Mouse (Mus musculus) thymus, adult 2 months (tissue): ENCODE measurements at regions not wholly inside any gene's neighbourhood (a gene's known extent, or its start where the extent isn't known, plus 50 kb on each side); places are given as distances from the start of the nearest gene placed in this dataset.

ENCODE experiments used
- CTCF ChIP-seq: fragments of 200-500 bp; IDR thresholded peaks from 2 replicates; pipeline ENCODE4 v1.5.1; 2012; ENCODE audit warnings: mild to moderate bottlenecking, control low read depth, low read length, moderate library complexity, borderline replicate concordance; ENCODE audit not compliant: control insufficient read depth, poor library complexity, insufficient read depth; ENCODE audit errors: extremely low read depth
- POLR2A ChIP-seq: fragments of 200-500 bp; IDR thresholded peaks from 2 replicates; pipeline ENCODE4 v1.6.1; 2012; ENCODE audit warnings: mild to moderate bottlenecking, low read length, control low read depth, moderate library complexity; ENCODE audit not compliant: control insufficient read depth, poor library complexity, insufficient read depth; ENCODE audit errors: extremely low read depth

DNA sequence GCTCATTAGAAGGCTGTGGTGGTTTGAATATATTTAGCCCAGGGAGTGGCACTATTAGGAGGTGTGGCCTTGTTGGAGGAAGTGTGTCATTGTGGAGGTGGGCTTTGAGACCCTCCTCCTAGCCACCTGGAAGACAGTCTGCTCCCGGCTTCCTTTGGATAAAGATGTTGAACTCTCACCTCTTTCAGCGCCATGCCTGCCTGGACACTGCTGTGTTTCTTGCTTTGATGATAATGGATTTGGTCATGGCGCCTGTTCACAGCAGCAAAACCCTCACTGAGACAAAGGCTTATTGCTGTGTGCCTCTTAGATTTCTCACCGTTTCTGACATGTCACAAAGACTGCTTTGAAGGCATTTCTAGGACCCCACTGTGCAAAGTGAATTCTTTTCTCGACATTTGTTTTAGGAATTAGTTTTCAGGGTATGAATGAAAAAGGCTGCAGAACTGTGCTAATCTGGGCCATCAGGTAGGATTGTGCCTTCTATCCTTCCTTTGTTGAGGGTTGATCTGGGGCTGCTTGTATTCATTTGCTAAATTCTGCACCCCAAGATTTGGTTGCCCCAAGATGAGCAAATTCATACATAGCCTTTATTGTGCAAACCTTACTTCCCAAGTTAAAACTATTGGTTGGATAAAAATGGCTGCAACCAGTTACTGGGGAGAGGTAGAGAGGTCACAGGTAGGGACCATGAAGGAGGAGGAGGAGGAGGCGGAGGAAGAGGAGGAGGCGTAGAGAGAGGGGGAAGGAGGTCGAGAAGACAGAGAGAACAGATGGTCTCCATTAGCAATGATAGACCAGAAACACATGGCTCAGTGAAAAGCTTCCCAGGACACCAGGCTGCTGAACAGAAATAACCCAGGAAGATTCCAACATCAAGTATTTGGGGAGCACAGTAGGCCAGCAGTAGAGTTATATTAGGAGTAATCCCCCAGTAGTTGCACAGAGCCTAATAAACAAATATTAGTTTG, 93.2 kb downstream of the Slc4a3 start:
- TF ChIP-seq POLR2A (no peak), CTCF (no peak)
